Mouse (Mus musculus) ovary, postnatal 14 days (tissue): ENCODE measurements at regions not wholly inside any gene's neighbourhood (a gene's known extent, or its start where the extent isn't known, plus 50 kb on each side); places are given as distances from the start of the nearest gene placed in this dataset.

Experiments used
- DNase-seq: peaks from one replicate; pipeline ENCODE4 v3.0.0; 2022; ENCODE audit warnings: low spot score

- DNase-seq: no peak
Measured at GRCm38 (mm10) chr10:95085688-95086268, 141.1 kb upstream of the Plxnc1 start.

GRCm38 (mm10) chr10:95083341-95084148, 138.9 kb upstream of the Plxnc1 start:
- no peak for DNase-seq

DNA sequence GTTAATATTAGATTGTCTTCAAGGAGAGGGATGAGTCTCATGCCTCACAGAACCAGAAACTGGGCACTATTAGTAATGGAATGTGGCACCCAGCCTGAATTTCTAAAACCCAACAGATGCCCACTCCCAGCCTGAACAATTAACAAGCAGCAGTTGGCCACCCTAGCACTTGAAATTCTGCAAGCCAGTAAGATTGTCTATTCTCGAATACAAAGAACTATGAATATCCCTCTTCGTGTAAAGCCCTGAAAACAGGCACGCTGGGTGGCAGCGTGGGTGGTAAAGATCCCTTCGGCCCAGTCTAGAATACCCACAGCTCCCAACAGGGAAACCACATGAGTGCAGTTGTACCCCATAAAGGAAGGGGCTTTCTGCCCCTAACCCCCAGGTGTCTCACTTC, 138.0 kb upstream of the Plxnc1 start:
- DNase-seq: no peak

- DNase-seq: no peak
Measured at GRCm38 (mm10) chr10:95079979-95080378, 135.3 kb upstream of the Plxnc1 start.

- no peak for DNase-seq
Measured at GRCm38 (mm10) chr10:95076421-95076820, 131.8 kb upstream of the Plxnc1 start.

- DNase-seq: no peak
Measured at GRCm38 (mm10) chr10:95075897-95076296, 131.3 kb upstream of the Plxnc1 start.

GRCm38 (mm10) chr10:95074959-95075590, 130.4 kb upstream of the Plxnc1 start:
- DNase-seq: no peak

DNA sequence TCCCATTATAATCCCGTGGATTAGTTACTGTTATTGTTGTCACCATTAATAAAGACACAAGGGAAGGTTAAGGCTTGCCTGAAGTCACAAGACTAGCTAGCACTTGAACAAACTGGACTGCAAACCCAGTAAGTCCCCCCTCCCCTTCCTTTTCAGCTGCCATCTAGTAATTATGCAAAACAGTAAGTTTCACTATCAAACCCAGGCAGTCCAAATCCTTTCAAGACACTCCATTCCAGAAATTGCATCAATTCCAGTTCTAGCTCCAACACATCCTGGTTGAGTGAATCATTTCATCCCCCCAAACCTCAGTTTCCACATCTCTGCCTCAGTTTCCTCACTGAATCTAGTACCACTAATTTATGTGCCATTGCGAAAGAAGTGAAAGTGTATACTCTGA, 129.7 kb upstream of the Plxnc1 start:
- no peak for DNase-seq

DNA sequence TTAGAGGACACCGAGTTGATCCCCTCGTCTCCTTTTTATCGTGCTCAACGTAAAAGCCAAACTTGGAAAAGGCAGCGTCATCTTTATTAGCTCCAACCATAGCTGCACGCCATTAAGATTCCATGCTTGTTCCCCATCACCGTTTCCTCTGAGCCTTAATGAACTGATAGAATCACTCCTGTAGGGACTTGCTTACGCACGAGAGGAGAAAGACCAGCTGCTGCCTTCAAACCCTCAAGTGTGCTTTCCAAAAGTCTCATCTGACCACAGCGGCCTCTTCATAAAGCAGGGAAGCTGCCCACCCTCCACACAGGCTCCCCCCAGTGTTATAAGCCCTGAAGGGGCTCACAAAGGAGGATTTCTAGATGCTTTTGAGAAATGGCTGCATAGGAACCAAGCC, 123.3 kb upstream of the Plxnc1 start:
- no peak for DNase-seq

DNA sequence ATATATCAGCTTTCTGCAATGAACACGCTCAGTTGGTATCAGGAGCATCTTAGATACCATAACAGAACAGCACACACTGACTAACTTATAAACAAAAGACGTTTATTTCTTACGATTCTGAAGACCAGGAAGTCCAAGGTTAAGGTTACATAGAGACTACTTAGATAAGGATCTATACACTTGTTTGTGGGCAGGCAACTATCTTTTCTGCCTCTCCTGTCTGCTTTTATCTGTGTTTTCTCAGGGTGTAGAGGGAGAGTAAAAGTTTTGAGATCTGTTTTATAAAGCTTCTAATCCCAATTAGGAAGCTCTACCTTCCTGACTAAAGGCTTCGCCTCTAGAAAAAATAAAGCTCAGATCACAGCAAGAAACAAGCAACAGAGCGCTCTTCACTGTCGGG, 122.1 kb upstream of the Plxnc1 start:
- no peak for DNase-seq

- no peak for DNase-seq
Measured at GRCm38 (mm10) chr10:95059486-95060091, 115.0 kb upstream of the Plxnc1 start.

- no peak for DNase-seq
Measured at GRCm38 (mm10) chr10:95059078-95059477, 114.4 kb upstream of the Plxnc1 start.

DNA sequence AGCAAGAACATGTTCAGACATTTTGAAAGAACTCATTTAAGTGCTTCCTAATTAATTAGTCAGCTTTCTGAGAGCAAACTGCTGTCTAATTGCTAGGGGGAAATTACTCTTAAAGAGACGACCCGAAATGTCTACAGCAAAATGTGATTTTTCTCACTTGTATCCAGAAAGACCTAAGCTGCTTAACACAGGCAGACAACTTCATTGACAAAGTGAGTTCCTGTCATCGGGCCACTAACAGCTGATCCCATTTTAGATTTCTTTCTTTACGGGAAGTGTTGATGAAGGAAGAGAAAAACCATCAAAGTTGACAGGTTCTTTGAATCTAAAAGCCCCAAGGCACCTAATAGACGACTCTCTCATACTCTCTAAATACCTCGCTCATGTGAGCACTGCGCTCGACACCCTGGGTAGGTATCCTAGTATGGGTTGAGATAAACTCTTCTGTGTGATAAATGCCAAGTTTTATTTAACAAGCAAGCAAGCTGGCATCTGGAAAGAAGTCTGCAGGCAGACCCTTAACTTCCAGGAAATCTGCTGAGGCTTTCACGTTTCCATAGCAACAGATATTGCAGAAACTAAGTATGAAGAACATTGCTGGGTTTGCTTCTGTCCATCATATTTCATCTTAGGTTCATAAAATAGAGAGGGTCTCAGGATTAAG, 112.5 kb upstream of the Plxnc1 start:
- DNase-seq: no peak

DNA sequence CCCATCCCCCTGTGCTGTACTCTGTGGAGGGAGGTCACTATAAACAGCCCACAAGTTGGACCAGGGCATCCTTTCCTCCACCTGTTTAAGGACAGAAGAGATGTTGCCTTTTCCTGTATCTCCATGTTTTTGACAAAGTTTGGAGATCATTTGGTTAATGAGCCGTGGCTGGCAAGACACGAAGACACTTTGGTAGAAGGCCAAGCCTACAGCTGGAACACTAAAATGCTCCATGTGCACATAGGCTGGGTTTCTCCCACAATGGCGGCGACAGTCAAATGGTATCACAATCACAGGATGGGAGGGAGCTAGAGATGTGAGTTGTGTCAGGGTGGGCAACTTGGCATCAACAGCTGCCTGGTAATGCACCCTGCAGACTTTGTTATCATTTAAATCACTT, 111.9 kb upstream of the Plxnc1 start:
- no peak for DNase-seq

- no peak for DNase-seq
Measured at GRCm38 (mm10) chr10:95054869-95055268, 110.2 kb upstream of the Plxnc1 start.

DNA sequence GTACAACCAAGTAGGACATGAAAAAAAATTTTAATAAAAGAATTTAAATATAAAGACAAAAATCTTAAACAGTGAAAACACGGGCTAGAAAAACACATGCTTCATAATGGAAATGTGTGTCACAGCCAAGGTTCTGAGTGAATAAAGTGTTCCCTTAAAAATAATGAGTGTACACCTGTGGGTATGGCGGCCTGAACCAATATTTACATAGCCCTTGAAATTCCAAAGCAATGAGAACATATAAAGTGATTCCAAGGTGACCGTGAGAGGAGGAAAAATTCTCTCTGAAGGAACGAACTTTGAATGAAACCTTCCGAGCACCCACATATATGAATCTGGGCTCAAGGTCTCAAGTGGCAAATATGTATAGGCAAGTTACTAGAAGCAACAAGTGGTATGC, 104.2 kb upstream of the Plxnc1 start:
- DNase-seq: no peak

DNA sequence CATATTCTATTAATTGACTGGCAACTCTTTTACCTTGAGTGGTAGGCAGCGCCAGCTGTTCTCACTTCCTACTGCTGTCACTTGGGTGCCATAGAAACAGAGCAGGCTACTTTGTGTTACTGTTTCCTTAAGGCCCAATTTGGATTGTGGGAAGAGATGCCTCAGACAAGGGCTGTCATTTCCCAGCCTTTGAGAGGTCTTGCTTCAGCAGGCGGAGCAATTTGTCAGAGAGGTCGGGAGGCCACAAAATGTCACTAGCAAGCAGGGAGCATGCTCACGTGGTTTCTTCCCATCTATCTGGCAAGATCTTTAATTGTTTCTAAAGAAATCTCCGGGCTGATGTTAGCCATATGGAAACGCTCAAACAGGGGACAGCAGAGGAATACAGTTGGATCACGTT, 99.3 kb upstream of the Plxnc1 start:
- no peak for DNase-seq

DNA sequence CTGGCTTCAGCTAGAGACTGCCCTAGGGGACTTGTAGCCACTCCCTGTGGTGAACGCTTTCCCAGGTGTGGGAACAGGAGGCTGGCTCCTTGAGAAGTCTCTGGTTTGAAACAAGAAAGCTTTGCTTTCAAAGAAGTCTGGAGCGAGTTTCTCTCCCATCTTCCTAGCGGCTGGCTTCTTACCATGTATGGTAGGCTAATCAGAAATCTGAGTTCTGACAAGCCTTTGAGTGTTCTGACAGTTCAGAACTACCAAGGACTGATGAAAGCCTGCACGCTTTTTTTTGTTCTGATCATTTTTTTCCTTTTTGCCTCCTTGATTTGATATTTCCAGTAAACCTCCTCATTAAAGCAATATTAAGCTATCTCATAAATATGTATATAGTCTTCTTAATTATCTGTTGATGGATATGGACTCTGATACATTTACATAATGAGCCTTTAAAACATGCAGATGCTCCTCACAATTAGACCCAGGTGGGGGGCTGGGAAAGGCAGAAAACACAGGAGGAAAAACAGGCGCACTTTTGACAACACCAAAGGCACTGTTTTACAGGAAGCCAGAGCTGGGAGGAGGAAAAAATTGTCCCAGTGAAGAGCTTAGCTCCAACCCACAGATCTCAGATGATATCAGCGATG, 95.7 kb upstream of the Plxnc1 start:
- DNase-seq: no peak

DNA sequence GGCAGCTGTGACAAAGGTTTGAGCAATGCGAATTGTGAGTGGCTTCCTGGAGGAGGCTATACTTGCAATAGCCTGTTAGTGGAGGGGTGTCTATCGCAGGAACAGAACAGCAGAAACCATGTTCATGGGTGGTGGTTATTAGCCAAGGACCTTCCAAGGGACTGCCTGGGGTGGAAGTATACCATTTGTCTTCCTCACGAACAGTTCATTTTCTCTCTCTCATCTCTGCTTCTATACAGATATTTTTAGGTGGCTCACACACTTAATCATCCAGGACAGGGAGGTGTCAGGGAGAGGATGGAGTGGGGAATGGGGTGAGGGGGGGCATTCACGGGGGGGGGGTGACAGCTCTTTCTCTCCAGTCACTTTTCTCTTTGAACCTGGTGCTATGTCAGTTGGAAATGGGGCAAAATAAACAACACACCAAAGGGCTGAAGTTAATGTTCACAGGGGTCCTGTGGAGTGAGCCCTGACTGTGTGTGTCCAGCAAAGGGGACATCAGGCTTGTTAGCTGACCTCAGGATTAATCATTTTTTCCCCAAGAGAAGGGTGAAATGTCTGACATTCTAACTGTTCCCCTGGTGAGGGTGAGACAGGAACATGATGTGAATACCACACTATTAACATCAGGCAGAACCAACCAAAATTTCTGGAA, 91.5 kb upstream of the Plxnc1 start:
- DNase-seq: no peak

DNA sequence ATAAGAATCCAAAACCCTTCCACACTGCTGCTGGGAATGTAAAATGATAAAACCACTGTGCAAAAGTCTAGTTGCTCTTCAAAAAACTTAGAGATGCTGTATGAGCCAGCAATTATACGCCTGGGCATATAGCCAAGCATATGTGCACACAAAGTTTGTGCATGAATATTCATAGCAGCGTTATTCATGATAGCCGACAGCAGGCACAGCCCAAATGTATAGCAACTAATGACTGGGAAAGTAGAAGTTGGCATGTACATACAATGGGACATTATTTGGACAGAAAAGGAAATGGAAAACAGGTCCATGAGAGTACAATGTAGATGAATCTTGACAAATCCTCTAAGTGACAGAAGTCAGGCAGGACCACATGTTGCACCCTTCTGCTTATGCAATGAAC, 90.7 kb upstream of the Plxnc1 start:
- DNase-seq: no peak

DNA sequence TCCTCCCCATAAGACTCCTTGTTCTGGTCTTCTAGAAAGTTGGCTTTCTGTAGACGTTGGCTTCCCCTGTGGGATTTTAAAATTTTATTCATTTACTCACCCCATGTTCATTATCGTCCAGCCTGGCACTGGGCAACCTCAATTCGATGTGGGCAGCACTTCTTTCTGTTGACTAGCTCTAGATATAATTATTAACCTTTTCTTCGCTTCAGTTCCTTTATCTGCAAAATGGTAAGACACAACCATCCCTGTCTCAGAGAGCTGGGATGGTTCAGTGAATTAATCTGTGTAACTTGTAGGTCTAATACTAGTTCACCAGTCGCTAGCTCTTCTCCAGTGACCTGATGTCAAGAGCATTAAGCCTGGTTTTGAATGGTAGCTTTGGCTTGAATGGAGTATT, 89.9 kb upstream of the Plxnc1 start:
- DNase-seq: no peak
